Mouse (Mus musculus): ENCODE measurements around the gene Ces2h. TPM values are rescaled to one million over a fixed set of nuclear protein-coding genes. Genes with fewer than 3 reads are reported as not detected.

Ces2h gene
- total RNA-seq, 1 experiment from 2014 or later: 2.7 TPM

Other genes starting within 250 kb of the Ces2h start
- gene Ces2b, start 169.3 kb upstream of the Ces2h start, total RNA-seq (2021): 0.56 and 4.1 TPM in 2 replicates
- not detected in 2 replicates for gene Ces2c, start 153.8 kb upstream of the Ces2h start, total RNA-seq (2021)
- gene Ces2e, start 74.6 kb upstream of the Ces2h start, total RNA-seq (2021): 3.1 and 12.0 TPM in 2 replicates
- gene Ces2f, start 53.5 kb upstream of the Ces2h start, total RNA-seq (2021): not detected in 2 replicates
- gene Ces2g, start 39.1 kb upstream of the Ces2h start, total RNA-seq (2021): 3.5 and 8.3 TPM in 2 replicates
- 3.1 and 78.7 TPM in 2 replicates for gene Ces3a, start 47.7 kb downstream of the Ces2h start, total RNA-seq (2021)
- 1.5 TPM in 1 of 2 replicates, not detected in the other for gene Ces3b, start 82.9 kb downstream of the Ces2h start, total RNA-seq (2021)
- gene Ces4a, start 130.9 kb downstream of the Ces2h start, total RNA-seq (2021): not detected in 2 replicates
- gene Cbfb, start 169.8 kb downstream of the Ces2h start, total RNA-seq (2021): 58.4 and 60.1 TPM in 2 replicates
- gene D230025D16Rik, start 224.3 kb downstream of the Ces2h start, total RNA-seq (2021): 34.9 and 38.7 TPM in 2 replicates

Data from adrenal gland, postnatal 14 days (tissue).